Mouse (Mus musculus) forebrain, embryonic 12.5 days (tissue): ENCODE results near the gene Atg101. TPM values are rescaled to one million over a fixed set of nuclear protein-coding genes. Genes with fewer than 3 reads are reported as not detected.

ENCODE experiments used
- ATAC-seq: fragments of 200-750 bp; cut with Nextera tagmentation; 2 replicates; pipeline ENCODE4 v1.8.0; 2017; ENCODE audit warnings: moderate TSS enrichment; ENCODE audit not compliant: low FRiP score
- H3K27ac ChIP-seq: fragments of 300-500 bp; sonication (generic); 2 replicates; pipeline ENCODE4 v1.5.1; 2016; ENCODE audit warnings: mild to moderate bottlenecking
- H3K27me3 ChIP-seq: fragments of 300-500 bp; sonication (generic); 2 replicates; pipeline ENCODE4 v1.6.1; 2016; ENCODE audit warnings: mild to moderate bottlenecking
- H3K36me3 ChIP-seq: fragments of 300-500 bp; sonication (generic); replicated peaks from 2 replicates; pipeline ENCODE4 v1.6.1; 2016; ENCODE audit warnings: mild to moderate bottlenecking
- H3K4me1 ChIP-seq: fragments of 300-500 bp; sonication (generic); 2 replicates; pipeline ENCODE4 v1.6.1; 2016
- H3K4me2 ChIP-seq: fragments of 300-500 bp; sonication (generic); 2 replicates; pipeline ENCODE4 v1.6.1; 2016; ENCODE audit warnings: mild to moderate bottlenecking, moderate library complexity
- H3K4me3 ChIP-seq: fragments of 300-500 bp; sonication (generic); replicated peaks from 2 replicates; pipeline ENCODE4 v1.5.1; 2016; ENCODE audit warnings: mild to moderate bottlenecking
- H3K9ac ChIP-seq: fragments of 300-500 bp; sonication (generic); 2 replicates; pipeline ENCODE4 v1.6.1; 2016; ENCODE audit warnings: mild to moderate bottlenecking
- H3K9me3 ChIP-seq: fragments of 300-500 bp; sonication (generic); 2 replicates; pipeline ENCODE4 v1.6.1; 2016
- WGBS: fragments of 180-500 bp; shearing (Covaris S2); methylation state at CpG from one replicate; pipeline ENCODE4 v1.1.7; 2016; 5-methylcytosine and 5-hydroxymethylcytosine counted together
- polyA plus RNA-seq: library from polyadenylated mRNA; unstranded; fragments of >200 nt; fragmentation: Nextera tagmentation; extraction: Ambion mirVana; gene quantifications from 2 replicates; pipeline ENCODE4 v1.2.1, GENCODE M21; 2016

Gene Atg101
- polyA plus RNA-seq, 1 experiment from 2014 or later = 61.9 TPM

DNA sequence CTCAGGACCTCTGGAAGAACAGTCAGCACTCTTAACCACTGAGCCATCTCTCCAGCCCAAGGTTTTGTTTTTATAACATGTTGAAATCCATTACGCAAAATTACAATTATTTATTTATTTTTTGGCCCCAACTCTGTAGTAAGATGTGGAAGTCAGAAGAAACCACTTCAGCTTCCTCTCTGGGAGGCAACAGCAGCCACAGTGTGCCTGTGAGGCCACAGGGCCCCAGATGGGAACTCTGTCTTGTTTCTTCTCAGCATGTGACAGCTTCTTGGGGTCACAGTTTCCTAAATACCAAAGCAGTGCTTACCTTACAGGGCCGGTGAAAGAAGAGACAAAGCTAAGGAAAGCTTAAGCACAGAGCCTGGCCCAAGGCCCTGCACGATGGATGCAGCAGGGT is 40.1 kb upstream of the Atg101 start:
- H3K27ac ChIP-seq = no peak overlapping the region
- H3K27me3 ChIP-seq = peaks cover under 1% of the 10 kb centered on the region; the same call in 1 of the 2 replicates
- 74% methylated on average over 3 of the region's 3 CpGs for WGBS
- no peak overlapping the region for H3K4me2 ChIP-seq
- no peak overlapping the region for H3K4me3 ChIP-seq
- no peaks in the 10 kb centered on the region for H3K9me3 ChIP-seq
- no peak overlapping the region for H3K9ac ChIP-seq
- H3K4me1 ChIP-seq = peaks cover 16% of the 10 kb centered on the region
- ATAC-seq = no peak
- H3K36me3 ChIP-seq = no peaks in the 10 kb centered on the region

DNA sequence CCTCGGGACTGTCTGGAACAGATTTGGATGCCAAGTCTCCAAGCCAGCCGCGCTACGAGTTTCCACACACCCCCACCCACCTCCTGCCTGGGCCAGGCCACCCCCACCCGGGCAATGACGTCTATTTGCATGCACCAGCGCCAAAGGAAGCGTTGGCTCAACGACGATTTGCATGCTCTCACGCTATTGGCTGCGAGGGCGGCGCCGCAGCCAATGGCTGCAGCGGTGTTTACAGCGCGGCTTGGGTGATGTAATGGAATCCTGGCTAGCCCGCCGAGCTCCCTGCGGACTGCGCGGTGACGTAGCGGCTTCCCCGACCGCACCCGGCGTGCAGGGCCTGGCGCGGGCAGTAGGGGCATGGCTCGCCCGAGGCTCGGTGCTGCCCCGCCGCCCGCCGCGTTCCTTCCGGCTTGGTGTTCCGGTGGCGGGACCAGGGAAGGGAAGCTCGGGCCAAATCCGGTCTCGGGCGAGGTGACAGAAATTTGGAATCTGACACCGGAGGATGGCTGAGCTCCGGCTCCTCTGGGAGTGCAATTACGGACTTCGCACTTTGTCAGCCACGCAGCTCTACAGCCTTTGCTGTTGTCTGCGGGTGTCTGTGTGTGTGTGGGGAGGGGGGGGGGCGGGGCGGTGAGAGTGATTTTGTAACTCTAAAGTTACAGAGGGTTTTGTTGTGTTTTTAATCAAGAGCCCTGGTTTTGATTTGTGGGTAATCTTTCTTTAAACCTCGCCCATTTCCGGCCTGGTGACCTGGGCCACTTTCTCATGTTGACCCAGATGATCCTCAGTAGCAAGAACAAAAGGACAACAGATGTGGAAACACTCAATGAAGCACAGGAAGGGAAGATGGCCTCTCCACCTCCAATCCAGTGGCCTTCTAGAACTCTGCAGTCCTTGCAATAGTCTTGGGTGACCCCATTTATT is 37.6 kb upstream of the Atg101 start:
- H3K4me2 ChIP-seq = peak overlapping the region; percentile 71
- no peaks in the 10 kb centered on the region for H3K9me3 ChIP-seq
- peak overlapping the region; percentile 77 for H3K27ac ChIP-seq
- peak overlapping the region; percentile 51 for H3K9ac ChIP-seq
- H3K36me3 ChIP-seq = no peaks in the 10 kb centered on the region
- H3K27me3 ChIP-seq = no peaks in the 10 kb centered on the region
- peak; percentile 99 for ATAC-seq
- WGBS = 3% methylated on average over 53 of the region's 56 CpGs
- H3K4me3 ChIP-seq = peak overlapping the region; percentile 46
- H3K4me1 ChIP-seq = peaks cover 10% of the 10 kb centered on the region

DNA sequence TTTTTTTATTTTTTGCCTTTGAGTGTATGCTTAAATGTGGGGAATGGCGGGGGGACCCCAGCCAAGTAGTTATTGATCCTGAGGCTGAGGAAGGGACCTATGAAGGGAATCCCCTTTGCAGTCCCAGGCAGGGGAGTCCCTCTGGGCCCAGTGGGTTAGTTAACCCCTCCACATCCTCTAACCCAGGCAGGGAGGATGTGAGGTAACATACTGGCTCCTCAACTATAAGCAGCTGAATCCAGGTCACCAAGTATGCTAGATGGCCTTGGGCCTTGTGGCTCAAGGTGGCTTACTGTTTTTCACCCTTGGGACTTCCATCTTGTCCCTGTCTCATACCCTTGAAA is 36.9 kb upstream of the Atg101 start:
- Histone ChIP-seq H3K4me2 (peak overlapping the region; percentile 71; the same call in 1 of the 2 replicates), H3K4me3 (no peak overlapping the region)
- ATAC-seq = no peak

DNA sequence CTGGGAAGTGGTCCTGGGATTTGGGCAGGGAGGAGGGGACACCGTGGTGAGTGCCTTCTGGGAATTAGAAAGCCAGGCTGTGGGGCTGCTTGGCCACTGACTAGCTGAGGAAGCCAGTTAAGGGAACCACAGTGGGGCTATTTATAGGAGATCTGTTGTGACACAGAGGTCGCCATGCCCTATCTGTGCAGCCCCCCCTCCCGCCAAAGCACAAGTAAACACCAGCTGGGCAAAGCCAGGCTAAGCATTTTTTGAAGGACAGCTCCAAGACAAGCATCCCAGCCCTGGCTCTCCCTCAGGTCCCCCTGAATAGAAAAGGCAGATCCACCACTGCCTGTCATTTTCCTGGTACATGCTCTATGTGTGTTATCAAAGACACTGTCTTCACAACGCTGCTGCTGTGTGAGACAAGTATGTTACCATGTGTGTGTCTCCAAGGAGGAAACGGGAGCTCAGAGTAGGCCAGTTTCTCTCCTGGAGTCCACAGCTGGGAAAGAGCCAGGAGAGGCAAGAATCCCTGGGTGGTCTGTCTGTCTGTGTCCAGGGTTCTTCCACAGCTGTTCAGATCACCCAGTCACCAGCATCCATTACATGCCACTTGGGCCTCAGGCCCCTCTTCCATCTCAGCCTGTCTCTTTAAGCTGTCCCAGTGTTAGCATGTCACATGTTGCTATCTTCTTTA is 35.9 kb upstream of the Atg101 start:
- 61% methylated on average over 5 of the region's 5 CpGs for WGBS
- no peak overlapping the region for H3K27ac ChIP-seq
- H3K4me2 ChIP-seq = no peak overlapping the region
- no peaks in the 10 kb centered on the region for H3K36me3 ChIP-seq
- peaks cover 9% of the 10 kb centered on the region for H3K27me3 ChIP-seq
- no peak overlapping the region for H3K9ac ChIP-seq
- peaks cover 10% of the 10 kb centered on the region for H3K4me1 ChIP-seq
- no peaks in the 10 kb centered on the region for H3K9me3 ChIP-seq
- H3K4me3 ChIP-seq = no peak overlapping the region
- ATAC-seq = no peak

More for the DNA sequence above, 36.9 kb upstream of the Atg101 start:
- H3K4me1 ChIP-seq = peaks cover 10% of the 10 kb centered on the region
- WGBS = 93% methylated on average over 1 of the region's 1 CpGs
- H3K27me3 ChIP-seq = 0 out of 2 replicates have a peak, but pooled peaks cover 3% of the 10 kb centered on the region
- H3K9ac ChIP-seq = 0 out of 2 replicates have a peak overlapping the region, but pooled peaks have one; percentile 51
- no peaks in the 10 kb centered on the region for H3K9me3 ChIP-seq
- 0 out of 2 replicates have a peak overlapping the region, but pooled peaks have one; percentile 77 for H3K27ac ChIP-seq
- H3K36me3 ChIP-seq = no peaks in the 10 kb centered on the region

DNA sequence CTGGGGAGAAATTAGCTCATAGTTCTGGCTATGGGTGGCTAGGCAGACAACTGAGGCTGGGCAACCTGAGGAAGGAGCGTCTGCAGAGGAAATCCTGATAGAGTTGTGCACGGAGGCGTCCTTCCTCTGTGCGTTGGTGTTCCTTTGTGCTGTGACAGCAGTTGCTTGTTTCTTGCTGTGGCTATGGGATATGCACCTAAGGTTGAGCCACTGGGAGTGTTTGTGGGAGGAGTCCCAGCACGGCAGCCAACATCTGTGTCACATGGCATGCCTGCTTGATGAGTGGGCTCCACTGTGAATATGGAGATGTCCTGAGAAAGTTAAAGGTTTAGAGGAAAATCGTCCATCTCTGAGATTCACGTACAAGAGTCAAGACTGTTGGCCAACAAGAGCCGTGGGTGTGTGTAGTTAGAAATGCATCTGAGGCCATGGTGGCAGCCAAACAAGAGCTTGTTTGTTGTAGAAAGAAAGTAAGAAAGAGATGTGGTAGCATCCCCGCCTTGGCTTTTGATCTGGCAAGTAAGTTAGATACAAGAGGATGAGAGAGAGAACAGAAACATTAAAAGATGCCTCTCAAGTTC is 33.8 kb upstream of the Atg101 start:
- no peak overlapping the region for H3K27ac ChIP-seq
- ATAC-seq = no peak
- H3K27me3 ChIP-seq = peaks cover 14% of the 10 kb centered on the region
- no peaks in the 10 kb centered on the region for H3K9me3 ChIP-seq
- H3K4me1 ChIP-seq = peaks cover 21% of the 10 kb centered on the region
- no peak overlapping the region for H3K4me2 ChIP-seq
- H3K9ac ChIP-seq = no peak overlapping the region
- WGBS = 81% methylated on average over 9 of the region's 9 CpGs
- H3K36me3 ChIP-seq = no peaks in the 10 kb centered on the region
- no peak overlapping the region for H3K4me3 ChIP-seq

DNA sequence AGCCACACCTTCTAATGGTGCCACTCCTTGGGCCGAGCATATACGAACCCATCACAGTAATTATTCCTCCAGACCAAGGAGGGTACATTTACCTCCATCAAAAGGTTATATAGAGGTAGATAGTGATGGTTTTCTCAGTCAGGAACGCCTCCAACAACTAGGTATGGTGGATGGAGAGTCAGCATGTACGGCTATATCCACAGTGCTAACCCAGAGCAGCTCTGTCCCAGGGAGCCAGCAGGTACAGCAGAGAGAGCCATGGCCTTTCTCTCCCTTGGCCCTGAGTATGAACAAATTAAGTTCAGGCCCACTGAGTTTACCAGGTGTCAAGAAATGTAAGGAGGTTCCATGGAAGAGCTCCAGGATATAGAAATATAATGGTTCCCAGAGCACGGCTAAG is 32.1 kb upstream of the Atg101 start:
- 89% methylated on average over 5 of the region's 5 CpGs for WGBS
- Histone ChIP-seq H3K9me3 (no peaks in the 10 kb centered on the region), H3K27me3 (peaks cover 19% of the 10 kb centered on the region), H3K4me1 (peaks cover 13% of the 10 kb centered on the region), H3K4me3 (no peak overlapping the region), H3K27ac (no peak overlapping the region), H3K9ac (no peak overlapping the region), H3K4me2 (no peak overlapping the region), H3K36me3 (no peaks in the 10 kb centered on the region)
- ATAC-seq = no peak

DNA sequence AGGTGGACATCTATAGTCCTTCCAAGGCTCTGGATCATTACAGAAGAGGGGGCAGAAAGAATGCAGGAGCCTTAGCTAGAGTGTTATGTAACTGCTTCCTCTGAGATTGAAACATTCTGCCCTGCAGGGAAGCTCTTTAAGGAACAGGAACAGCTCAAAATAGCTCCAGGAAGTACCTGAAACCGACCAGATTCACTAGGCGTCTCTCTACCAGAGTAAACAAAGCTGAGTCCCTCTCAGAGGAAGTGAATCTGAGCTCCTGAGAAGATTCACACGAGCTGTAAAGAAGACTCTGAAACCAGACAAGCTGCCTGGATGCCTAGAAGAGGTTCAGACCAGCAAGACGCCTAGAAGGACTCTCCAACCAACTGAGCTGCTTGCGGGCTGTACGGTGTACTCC is 31.5 kb upstream of the Atg101 start:
- H3K9me3 ChIP-seq = no peaks in the 10 kb centered on the region
- peaks cover 19% of the 10 kb centered on the region for H3K27me3 ChIP-seq
- ATAC-seq = no peak
- H3K36me3 ChIP-seq = no peaks in the 10 kb centered on the region
- 89% methylated on average over 6 of the region's 6 CpGs for WGBS
- H3K4me3 ChIP-seq = no peak overlapping the region
- H3K4me1 ChIP-seq = peaks cover 11% of the 10 kb centered on the region
- H3K9ac ChIP-seq = no peak overlapping the region
- H3K27ac ChIP-seq = no peak overlapping the region
- no peak overlapping the region for H3K4me2 ChIP-seq

DNA sequence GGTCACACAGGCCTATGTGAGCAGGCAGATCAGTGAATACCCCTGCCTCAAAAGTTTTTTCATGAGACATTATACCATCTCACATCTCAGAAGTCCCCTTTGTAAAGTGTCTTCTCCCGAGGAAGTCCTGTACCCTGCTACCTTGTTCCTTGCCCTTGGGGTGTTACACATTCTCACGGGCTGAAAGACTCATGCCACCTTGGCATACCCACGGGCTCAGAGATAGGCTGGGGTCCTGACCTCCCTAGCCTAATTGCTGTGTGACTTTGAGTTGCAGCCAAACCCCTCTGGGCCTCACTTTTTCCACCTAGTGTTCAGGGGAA is 30.5 kb upstream of the Atg101 start:
- peak overlapping the region; percentile 75 for H3K4me3 ChIP-seq
- no peak overlapping the region for H3K27ac ChIP-seq
- H3K9me3 ChIP-seq = no peaks in the 10 kb centered on the region
- peaks cover 19% of the 10 kb centered on the region for H3K27me3 ChIP-seq
- H3K36me3 ChIP-seq = no peaks in the 10 kb centered on the region
- H3K4me2 ChIP-seq = peak overlapping the region; percentile 92
- peaks cover 11% of the 10 kb centered on the region for H3K4me1 ChIP-seq
- ATAC-seq = peak; percentile 48
- 35% methylated on average over 3 of the region's 3 CpGs for WGBS
- peak overlapping the region; percentile 82; the same call in 1 of the 2 replicates for H3K9ac ChIP-seq

DNA sequence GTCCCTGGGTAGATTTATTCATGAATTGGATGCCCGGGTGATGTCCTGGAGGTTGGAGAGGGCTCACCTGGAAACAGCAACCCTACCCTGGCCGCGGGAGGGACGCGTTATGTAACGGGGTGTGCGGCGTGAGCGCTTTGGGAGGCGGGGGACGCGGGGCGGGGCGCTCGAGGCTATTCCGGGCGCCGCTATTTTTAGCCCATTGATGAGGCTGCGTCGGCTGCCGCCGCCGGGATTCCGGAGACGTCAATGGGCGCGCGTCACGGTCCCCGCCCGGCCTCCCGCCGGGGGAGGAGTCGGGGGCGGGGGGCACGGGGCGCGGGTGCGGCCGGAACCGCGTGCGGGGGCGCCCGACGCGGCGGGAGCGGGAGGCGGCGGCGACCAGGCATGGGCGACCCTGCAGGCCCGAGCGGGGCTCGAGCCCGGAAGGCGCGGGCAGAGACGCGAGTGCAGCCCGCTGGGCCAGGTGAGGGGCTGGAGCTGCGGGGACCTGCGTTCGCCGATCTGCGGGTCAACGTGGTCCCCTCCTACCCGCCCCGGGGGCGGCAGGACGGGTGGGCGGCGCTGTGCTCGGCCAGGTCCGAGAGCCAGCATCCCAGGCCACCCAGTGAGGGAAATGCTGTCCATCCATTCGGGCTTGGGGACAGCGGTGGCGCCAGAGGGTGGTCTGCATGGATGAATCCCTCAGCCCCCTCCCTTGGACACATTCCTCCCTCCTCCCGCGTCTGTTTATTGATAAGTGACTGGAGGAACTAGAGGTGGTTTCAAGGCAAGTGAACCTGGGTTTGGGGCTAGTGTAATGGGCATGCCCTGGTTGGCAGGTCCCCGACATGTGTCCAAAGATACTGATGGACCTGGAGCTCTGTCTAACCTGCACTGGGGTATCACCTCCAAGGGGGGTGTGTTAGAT is 29.9 kb upstream of the Atg101 start, which contains the start of gene Nr4a1:
TSS of gene Nr4a1 (plus strand) at position 384 of the 910 bp plus-strand sequence.
- Histone ChIP-seq H3K36me3 (no peaks in the 10 kb centered on the region), H3K4me2 (peak within 1 kb of the TSS; percentile 92), H3K27ac (0 out of 2 replicates have a peak within 1 kb of the TSS, but pooled peaks have one; percentile 21), H3K27me3 (peaks cover 19% of the 10 kb centered on the region), H3K4me3 (peak within 1 kb of the TSS; percentile 75), H3K9me3 (no peaks in the 10 kb centered on the region), H3K4me1 (peaks cover 11% of the 10 kb centered on the region), H3K9ac (peak within 1 kb of the TSS; percentile 82)
- peak; percentile 77 for ATAC-seq
- under 1% methylated on average over 63 of the region's 82 CpGs for WGBS

DNA sequence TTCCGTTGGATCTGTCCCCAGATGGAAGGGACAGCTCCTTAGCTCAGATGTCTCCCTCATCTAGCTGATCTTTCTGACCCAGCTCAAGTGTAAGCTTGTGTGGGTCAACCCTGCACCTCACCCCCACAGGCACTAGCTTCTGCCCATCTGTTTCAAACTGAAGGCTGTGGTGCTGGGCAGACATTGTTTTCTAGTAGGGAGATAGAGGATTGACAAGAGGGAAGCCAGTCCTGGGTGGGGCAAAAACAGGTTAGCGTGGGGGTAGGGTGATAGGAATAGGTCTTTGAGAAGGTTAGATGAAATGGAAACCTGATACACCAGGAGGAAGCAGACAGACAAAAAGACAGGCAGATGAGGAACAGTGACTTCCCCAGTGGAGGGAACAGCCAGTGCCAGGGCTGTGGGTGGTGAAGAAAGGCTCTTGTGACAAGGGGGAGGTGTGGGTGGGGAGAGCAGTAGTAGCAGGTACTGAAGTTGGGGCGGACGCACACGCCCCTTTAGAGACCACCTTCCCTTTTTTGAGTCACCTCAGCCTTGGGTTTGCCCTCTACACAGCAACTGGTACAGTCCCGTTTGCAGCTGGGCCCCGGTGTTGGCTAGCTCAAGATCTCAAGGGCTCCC is 28.1 kb upstream of the Atg101 start:
- H3K27ac ChIP-seq = no peak overlapping the region
- H3K9ac ChIP-seq = no peak overlapping the region
- H3K4me1 ChIP-seq = peaks cover 12% of the 10 kb centered on the region
- H3K4me3 ChIP-seq = no peak overlapping the region
- H3K4me2 ChIP-seq = no peak overlapping the region
- ATAC-seq = no peak
- H3K27me3 ChIP-seq = peaks cover 19% of the 10 kb centered on the region
- no peaks in the 10 kb centered on the region for H3K36me3 ChIP-seq
- no peaks in the 10 kb centered on the region for H3K9me3 ChIP-seq
- WGBS = 91% methylated on average over 7 of the region's 7 CpGs

DNA sequence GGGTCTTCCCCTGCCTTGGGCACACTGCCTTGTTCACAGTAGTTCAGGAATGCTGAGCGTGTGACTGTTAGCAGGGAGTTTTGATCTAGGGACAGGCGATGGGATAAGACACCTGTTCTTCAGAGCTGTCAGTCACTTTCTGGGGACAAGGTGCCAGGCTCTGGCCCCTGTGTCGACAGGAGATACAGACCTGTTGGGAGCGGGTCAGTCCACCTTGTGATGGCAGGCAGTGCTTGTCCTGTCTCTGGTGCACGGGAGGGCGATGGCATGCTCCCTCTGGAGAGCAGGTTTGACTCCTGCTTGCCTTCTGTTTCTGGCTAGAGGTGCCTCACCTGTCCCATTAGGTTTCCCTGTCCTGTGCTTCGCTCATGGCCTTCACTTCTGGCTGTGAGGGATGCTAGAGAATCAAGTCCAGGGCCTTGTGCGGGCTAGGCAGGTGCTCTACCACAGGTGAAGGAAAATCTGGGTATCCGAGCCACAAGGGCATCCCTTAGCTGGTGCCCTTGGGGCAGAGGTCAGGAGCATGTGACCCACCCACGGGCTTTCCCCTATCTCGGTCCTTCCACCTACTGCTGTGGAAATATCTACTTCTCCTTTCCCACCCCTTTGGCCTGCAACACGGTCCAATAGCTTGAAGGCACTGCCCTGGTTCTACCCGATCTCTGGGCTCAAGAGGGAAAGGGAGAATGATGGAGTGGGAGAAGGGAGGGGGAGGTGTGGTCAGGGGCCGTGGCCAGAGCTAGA is 27.4 kb upstream of the Atg101 start:
- Histone ChIP-seq H3K27me3 (peaks cover 19% of the 10 kb centered on the region), H3K9ac (no peak overlapping the region), H3K27ac (no peak overlapping the region), H3K4me3 (no peak overlapping the region), H3K9me3 (no peaks in the 10 kb centered on the region), H3K36me3 (no peaks in the 10 kb centered on the region), H3K4me2 (no peak overlapping the region), H3K4me1 (peaks cover 14% of the 10 kb centered on the region)
- ATAC-seq = no peak
- 81% methylated on average over 14 of the region's 14 CpGs for WGBS
